Mouse (Mus musculus) lung, postnatal 0 days (tissue): ENCODE measurements around the gene Adamts20.

Experiments
- CTCF ChIP-seq: IDR thresholded peaks from 2 replicates; pipeline ENCODE4 v1.5.1; 2016; ENCODE audit warnings: antibody characterized with exemption, mild to moderate bottlenecking
- EP300 ChIP-seq: IDR thresholded peaks from 2 replicates; pipeline ENCODE4 v1.6.1; 2016; ENCODE audit warnings: antibody characterized with exemption, mild to moderate bottlenecking, control low read depth

DNA sequence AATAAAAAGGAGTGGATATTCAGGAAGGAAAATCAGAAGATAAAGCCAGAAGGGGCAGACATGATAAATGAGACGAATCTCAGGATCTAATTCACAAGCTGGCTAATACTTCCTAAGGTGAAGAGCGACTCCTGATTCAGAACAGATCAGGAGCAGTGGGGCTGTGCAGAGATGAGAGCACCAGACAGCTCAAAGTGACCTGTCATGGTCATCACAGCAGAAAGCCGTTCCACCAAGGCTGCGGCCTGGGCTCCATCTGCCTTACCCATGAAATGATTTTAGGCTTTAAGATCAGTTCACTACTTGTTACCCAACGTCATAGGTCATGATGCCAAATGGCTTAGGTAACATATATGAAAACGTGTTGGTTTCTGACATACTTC is 200.7 kb downstream of the Adamts20 start:
- TF ChIP-seq CTCF (no peak), EP300 (no peak)
